12 mouse cellular contexts compared by ENCODE assay signal in the genomic region with DNA sequence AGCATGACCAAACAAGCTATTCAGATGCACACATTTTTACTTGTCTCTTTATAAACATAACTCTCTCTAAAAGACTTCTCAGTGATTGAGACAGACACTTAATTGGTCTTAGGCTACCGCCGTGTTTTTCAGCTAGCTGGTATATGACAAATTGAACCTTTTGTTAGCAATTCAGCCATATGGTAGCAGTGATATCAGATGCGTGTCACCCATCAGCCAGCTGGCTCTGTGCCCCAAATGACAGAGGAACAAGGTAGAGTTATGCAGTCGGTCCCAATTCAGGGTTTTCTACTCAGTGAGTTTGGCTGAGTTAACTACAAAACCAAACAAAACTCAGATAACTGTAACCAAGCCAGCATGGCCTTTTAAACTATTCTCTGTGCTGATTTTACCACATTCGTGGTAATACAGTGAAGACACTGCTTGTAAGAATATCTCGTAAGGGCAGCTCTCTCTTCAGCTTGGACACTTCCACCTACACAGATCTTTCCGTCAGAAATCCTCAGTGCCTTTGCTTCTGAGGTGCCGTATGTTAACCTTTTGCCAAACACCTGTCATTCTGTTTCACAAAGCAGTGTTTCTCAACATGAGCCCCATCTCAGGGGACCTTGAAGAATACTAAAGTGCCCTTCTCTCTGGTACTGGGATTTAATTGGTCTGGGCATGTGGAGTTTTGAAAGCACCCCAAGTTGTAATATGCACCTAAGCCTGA.
A peak's percentile ranks its signal among the peaks of the same experiment; 100 is the strongest.
DNase-seq lines count a peak whose midpoint lies in the region; ATAC-seq and TF ChIP-seq lines count a peak whose summit lies in the region.
"Had no signal": no experiment of that assay in that cellular context is flagged by ENCODE, and none has a peak within 500 bp of the region (broad histone marks: within the 10 kb centered on the region; RNA-seq: fewer than 3 reads in every experiment).

No protein-coding gene starts in this region.

- no peak for DNase-seq in hindbrain, embryonic 11.5 days (ENCODE audit: low spot score)
- peak; percentile 88 for DNase-seq in cerebellum, adult 11 months
- no peak for DNase-seq in stomach, postnatal 0 days (ENCODE audit: low spot score)
- DNase-seq in lung, postnatal 4 days: no peak
- DNase-seq in right cerebral cortex, postnatal 36 days (ENCODE audit: low spot score in 2 of 2): no peak
- DNase-seq: gastrocnemius, postnatal 14 days had no signal

- H3K9me3 ChIP-seq in hindbrain, embryonic 15.5 days: no peaks in the 10 kb centered on the region
- no peaks in the 10 kb centered on the region for H3K9me3 ChIP-seq in hindbrain, embryonic 11.5 days (ENCODE audit: control insufficient read depth, low read length)
- no peaks in the 10 kb centered on the region for H3K9me3 ChIP-seq in forebrain, embryonic 12.5 days
- no peaks in the 10 kb centered on the region for H3K9me3 ChIP-seq in stomach, postnatal 0 days (ENCODE audit: control insufficient read depth, low read length)
- H3K9me3 ChIP-seq: midbrain, embryonic 12.5 days had no signal

- no peak for TF ChIP-seq CTCF in stomach, postnatal 0 days (IDR thresholded peaks at IDR 0.05; ENCODE audit: low read depth)

- TF ChIP-seq EP300 in stomach, postnatal 0 days (optimal IDR thresholded peaks at IDR 0.05): no peak

- no peak overlapping the region for H3K9ac ChIP-seq in hindbrain, embryonic 15.5 days
- H3K9ac ChIP-seq in hindbrain, embryonic 11.5 days (ENCODE audit: low read depth, low read length): no peak overlapping the region
- no peak overlapping the region for H3K9ac ChIP-seq in forebrain, embryonic 12.5 days
- H3K9ac ChIP-seq in stomach, postnatal 0 days (ENCODE audit: low read length): no peak overlapping the region
- H3K9ac ChIP-seq: midbrain, embryonic 12.5 days had no signal

- WGBS in hindbrain, embryonic 15.5 days: 51% methylated on average over 8 of the region's 8 CpGs
- 78% methylated on average over 8 of the region's 8 CpGs for WGBS in hindbrain, embryonic 11.5 days
- WGBS in forebrain, embryonic 12.5 days: 72% methylated on average over 8 of the region's 8 CpGs
- WGBS in stomach, postnatal 0 days: 47% methylated on average over 8 of the region's 8 CpGs

- H3K27ac ChIP-seq in hindbrain, embryonic 15.5 days (replicated peaks): no peak overlapping the region
- H3K27ac ChIP-seq in hindbrain, embryonic 11.5 days (ENCODE audit: low read depth, low read length): no peak overlapping the region
- peak overlapping the region; percentile 42; the same call in 1 of the 2 replicates for H3K27ac ChIP-seq in forebrain, embryonic 12.5 days
- no peak overlapping the region for H3K27ac ChIP-seq in stomach, postnatal 0 days (replicated peaks)
- H3K27ac ChIP-seq: midbrain, embryonic 12.5 days had no signal

- no peaks in the 10 kb centered on the region for H3K27me3 ChIP-seq in hindbrain, embryonic 15.5 days
- H3K27me3 ChIP-seq in hindbrain, embryonic 11.5 days (ENCODE audit: control insufficient read depth, insufficient read depth, low read length): no peaks in the 10 kb centered on the region
- no peaks in the 10 kb centered on the region for H3K27me3 ChIP-seq in forebrain, embryonic 12.5 days
- H3K27me3 ChIP-seq in stomach, postnatal 0 days (ENCODE audit: control insufficient read depth, insufficient read depth, low read length): no peaks in the 10 kb centered on the region
- H3K27me3 ChIP-seq: midbrain, embryonic 12.5 days had no signal

- peak; percentile 55; the same call in 1 of the 2 replicates for ATAC-seq in hindbrain, embryonic 15.5 days (ENCODE audit: low FRiP score, low read depth)
- no peak for ATAC-seq in hindbrain, embryonic 11.5 days (ENCODE audit: low FRiP score)
- ATAC-seq in forebrain, embryonic 12.5 days (ENCODE audit: low FRiP score): peak; percentile 64; the same call in 1 of the 2 replicates
- peak; percentile 52 for ATAC-seq in megakaryocyte progenitor cell, adult 5-6 weeks (replicated peaks; ENCODE audit: poor library complexity)
- no peak for ATAC-seq in stomach, postnatal 0 days (ENCODE audit: low FRiP score, low TSS enrichment)
- ATAC-seq: CD4-positive, CD25-positive, alpha-beta regulatory T cell, adult 4 months; intestine, postnatal 0 days had no signal

- no peak overlapping the region for H3K4me3 ChIP-seq in hindbrain, embryonic 15.5 days
- H3K4me3 ChIP-seq in hindbrain, embryonic 11.5 days (ENCODE audit: low read depth, low read length): no peak overlapping the region
- no peak overlapping the region for H3K4me3 ChIP-seq in forebrain, embryonic 12.5 days (replicated peaks)
- H3K4me3 ChIP-seq in stomach, postnatal 0 days (ENCODE audit: low read depth, low read length): no peak overlapping the region
- H3K4me3 ChIP-seq: midbrain, embryonic 12.5 days had no signal

- 0 out of 2 replicates have a peak, but pooled peaks cover 7% of the 10 kb centered on the region for H3K4me1 ChIP-seq in hindbrain, embryonic 15.5 days (replicated peaks)
- H3K4me1 ChIP-seq in hindbrain, embryonic 11.5 days (replicated peaks; ENCODE audit: control insufficient read depth, insufficient read depth, low read length): no peaks in the 10 kb centered on the region
- peaks cover 16% of the 10 kb centered on the region; the same call in 1 of the 2 replicates for H3K4me1 ChIP-seq in forebrain, embryonic 12.5 days
- no peaks in the 10 kb centered on the region for H3K4me1 ChIP-seq in stomach, postnatal 0 days (replicated peaks; ENCODE audit: control insufficient read depth, insufficient read depth)

- no peaks in the 10 kb centered on the region for H3K36me3 ChIP-seq in hindbrain, embryonic 15.5 days
- H3K36me3 ChIP-seq in hindbrain, embryonic 11.5 days (ENCODE audit: control insufficient read depth, insufficient read depth, low read length): no peaks in the 10 kb centered on the region
- no peaks in the 10 kb centered on the region for H3K36me3 ChIP-seq in forebrain, embryonic 12.5 days (replicated peaks)
- no peaks in the 10 kb centered on the region for H3K36me3 ChIP-seq in stomach, postnatal 0 days (ENCODE audit: control insufficient read depth, insufficient read depth, low read length)
- H3K36me3 ChIP-seq: midbrain, embryonic 12.5 days had no signal

- H3K4me2 ChIP-seq in hindbrain, embryonic 15.5 days: no peak overlapping the region
- no peak overlapping the region for H3K4me2 ChIP-seq in hindbrain, embryonic 11.5 days (replicated peaks; ENCODE audit: low read depth, low read length)
- H3K4me2 ChIP-seq in forebrain, embryonic 12.5 days: no peak overlapping the region
- no peak overlapping the region for H3K4me2 ChIP-seq in stomach, postnatal 0 days (replicated peaks; ENCODE audit: low read depth)
- H3K4me2 ChIP-seq: midbrain, embryonic 12.5 days had no signal

Comparison
In these comparisons a context has a peak if more than half of its experiments do, and no peak if none do; other contexts are left out.
1. ATAC-seq: peak in hindbrain, embryonic 15.5 days (single experiment), forebrain, embryonic 12.5 days (single experiment) and megakaryocyte progenitor cell, adult 5-6 weeks (single experiment); none in hindbrain, embryonic 11.5 days (single experiment) and stomach, postnatal 0 days (single experiment).